Mouse (Mus musculus) hindbrain, embryonic 11.5 days (tissue): Measurements from ENCODE around the gene Sync. TPM values are rescaled to one million over a fixed set of nuclear protein-coding genes. Genes with fewer than 3 reads are reported as not detected.
A peak's percentile ranks its signal among the peaks of the same experiment; 100 is the strongest.

Experiments used
- ATAC-seq: fragments of 200-750 bp; cut with Nextera tagmentation; 2 replicates; pipeline ENCODE4 v1.8.0; 2017; ENCODE audit warnings: mild to moderate bottlenecking, moderate TSS enrichment, moderate library complexity; ENCODE audit not compliant: low FRiP score
- DNase-seq: peaks from one replicate; pipeline ENCODE4 v3.0.0-alpha.2; 2015; ENCODE audit warnings: low spot score
- H3K27ac ChIP-seq: fragments of 300-500 bp; sonication (generic); 2 replicates; pipeline ENCODE4 v1.5.1; 2014; ENCODE audit warnings: mild to moderate bottlenecking, low read depth, low read length
- H3K27me3 ChIP-seq: fragments of 300-500 bp; sonication (generic); 2 replicates; pipeline ENCODE4 v1.6.1; 2014; ENCODE audit warnings: mild to moderate bottlenecking, low read length, moderate library complexity, mixed read lengths; ENCODE audit not compliant: control insufficient read depth, insufficient read depth
- H3K36me3 ChIP-seq: fragments of 300-500 bp; sonication (generic); 2 replicates; pipeline ENCODE4 v1.6.1; 2014; ENCODE audit warnings: mild to moderate bottlenecking, low read length, moderate library complexity, mixed read lengths; ENCODE audit not compliant: control insufficient read depth, insufficient read depth
- H3K4me1 ChIP-seq: fragments of 300-500 bp; sonication (generic); replicated peaks from 2 replicates; pipeline ENCODE4 v1.6.1; 2014; ENCODE audit warnings: low read length, mixed read lengths; ENCODE audit not compliant: control insufficient read depth, insufficient read depth
- H3K4me2 ChIP-seq: fragments of 300-500 bp; sonication (generic); replicated peaks from 2 replicates; pipeline ENCODE4 v1.6.1; 2014; ENCODE audit warnings: mild to moderate bottlenecking, low read depth, low read length
- H3K4me3 ChIP-seq: fragments of 300-500 bp; sonication (generic); 2 replicates; pipeline ENCODE4 v1.5.1; 2014; ENCODE audit warnings: low read depth, low read length
- H3K9ac ChIP-seq: fragments of 300-500 bp; sonication (generic); 2 replicates; pipeline ENCODE4 v1.6.1; 2014; ENCODE audit warnings: low read depth, low read length
- H3K9me3 ChIP-seq: fragments of 300-500 bp; sonication (generic); 2 replicates; pipeline ENCODE4 v1.6.1; 2016; ENCODE audit warnings: low read length; ENCODE audit not compliant: control insufficient read depth
- WGBS: fragments of 180-500 bp; shearing (Covaris S2); extraction: QIAGEN DNeasy Blood & Tissue Kit; methylation state at CpG from one replicate; pipeline ENCODE4 v1.1.7; 2014; 5-methylcytosine and 5-hydroxymethylcytosine counted together
- polyA plus RNA-seq: library from polyadenylated mRNA; unstranded; fragments of >200 nt; fragmentation: Nextera tagmentation; extraction: Ambion mirVana; gene quantifications from 2 replicates; pipeline ENCODE4 v1.2.1, GENCODE M21; 2014

Sync gene
- polyA plus RNA-seq, 1 experiment from 2014 or later = 0.99 TPM

DNA sequence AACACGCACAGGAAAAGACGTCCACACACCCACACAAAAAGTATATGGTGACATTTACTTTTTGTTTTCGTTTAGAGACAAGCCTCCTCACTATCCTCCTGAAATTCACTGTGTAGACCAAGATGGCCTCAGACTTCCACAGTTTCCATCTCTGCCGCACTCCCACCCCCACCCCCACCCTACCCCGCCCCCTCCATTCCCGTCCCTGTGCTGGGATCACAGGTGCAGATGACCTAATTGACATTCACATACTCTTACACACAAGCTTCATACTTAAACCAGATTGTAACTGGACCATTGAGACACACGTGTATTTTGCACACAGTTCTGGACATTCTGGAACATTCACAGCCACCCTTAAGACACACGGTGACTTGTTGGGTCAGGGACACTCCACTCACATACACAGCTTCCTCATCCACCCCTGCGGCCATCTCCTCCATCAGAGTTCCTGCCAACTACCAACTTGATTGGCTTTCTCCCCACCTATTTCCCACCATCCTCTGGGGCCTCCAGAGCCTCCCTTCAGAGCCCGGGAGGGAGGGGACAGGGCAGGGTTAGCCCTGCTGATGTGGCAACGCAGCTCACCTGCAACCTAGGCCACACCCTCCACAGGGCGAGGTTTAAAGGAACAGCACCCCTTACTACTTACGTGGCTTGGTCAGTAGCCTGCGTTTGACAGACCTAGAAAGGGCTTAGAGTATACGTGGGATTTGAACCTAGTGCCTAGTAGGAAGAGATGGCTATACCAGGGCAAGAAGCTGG lies 15.2 kb upstream of the Sync start:
- Histone ChIP-seq H3K4me2 (no peak overlapping the region), H3K4me1 (no peaks in the 10 kb centered on the region), H3K9me3 (no peaks in the 10 kb centered on the region), H3K4me3 (no peak overlapping the region), H3K9ac (no peak overlapping the region), H3K27me3 (no peaks in the 10 kb centered on the region), H3K36me3 (no peaks in the 10 kb centered on the region), H3K27ac (no peak overlapping the region)
- ATAC-seq = no peak
- 20% methylated on average over 15 of the region's 15 CpGs for WGBS
- DNase-seq = no peak

- no peak overlapping the region for H3K4me2 ChIP-seq
- H3K4me3 ChIP-seq = no peak overlapping the region
- H3K9me3 ChIP-seq = no peaks in the 10 kb centered on the region
- no peaks in the 10 kb centered on the region for H3K27me3 ChIP-seq
- DNase-seq = no peak
- 47% methylated on average over 5 of the region's 5 CpGs for WGBS
- no peaks in the 10 kb centered on the region for H3K4me1 ChIP-seq
- H3K27ac ChIP-seq = no peak overlapping the region
- no peaks in the 10 kb centered on the region for H3K36me3 ChIP-seq
- no peak for ATAC-seq
- H3K9ac ChIP-seq = no peak overlapping the region
These were observed 14.7 kb upstream of the Sync start for GRCm38 (mm10) chr4:129272756-129273046.

- DNase-seq = peak; percentile 96
- Histone ChIP-seq H3K4me2 (no peak overlapping the region), H3K36me3 (no peaks in the 10 kb centered on the region)
These were observed 11.0 kb upstream of the Sync start for GRCm38 (mm10) chr4:129276453-129276865.

GRCm38 (mm10) chr4:129282786-129283185 lies 4.6 kb upstream of the Sync start:
- no peak overlapping the region for H3K4me3 ChIP-seq
- peaks cover 7% of the 10 kb centered on the region for H3K4me1 ChIP-seq
- H3K27ac ChIP-seq = no peak overlapping the region
- H3K9ac ChIP-seq = no peak overlapping the region
- peaks cover 11% of the 10 kb centered on the region; the same call in 1 of the 2 replicates for H3K27me3 ChIP-seq
- ATAC-seq (no peak), DNase-seq (no peak)
- WGBS = 85% methylated on average over 5 of the region's 5 CpGs
- no peaks in the 10 kb centered on the region for H3K36me3 ChIP-seq
- no peaks in the 10 kb centered on the region for H3K9me3 ChIP-seq
- H3K4me2 ChIP-seq = no peak overlapping the region

More at GRCm38 (mm10) chr4:129276453-129276865, 11.0 kb upstream of the Sync start:
- no peaks in the 10 kb centered on the region for H3K9me3 ChIP-seq
- no peak overlapping the region for H3K9ac ChIP-seq
- no peaks in the 10 kb centered on the region for H3K4me1 ChIP-seq
- H3K27ac ChIP-seq = no peak overlapping the region
- no peak; the same call in 1 of the 2 replicates for ATAC-seq
- WGBS = 1% methylated on average over 18 of the region's 18 CpGs
- no peak overlapping the region for H3K4me3 ChIP-seq
- H3K27me3 ChIP-seq = no peaks in the 10 kb centered on the region

DNA sequence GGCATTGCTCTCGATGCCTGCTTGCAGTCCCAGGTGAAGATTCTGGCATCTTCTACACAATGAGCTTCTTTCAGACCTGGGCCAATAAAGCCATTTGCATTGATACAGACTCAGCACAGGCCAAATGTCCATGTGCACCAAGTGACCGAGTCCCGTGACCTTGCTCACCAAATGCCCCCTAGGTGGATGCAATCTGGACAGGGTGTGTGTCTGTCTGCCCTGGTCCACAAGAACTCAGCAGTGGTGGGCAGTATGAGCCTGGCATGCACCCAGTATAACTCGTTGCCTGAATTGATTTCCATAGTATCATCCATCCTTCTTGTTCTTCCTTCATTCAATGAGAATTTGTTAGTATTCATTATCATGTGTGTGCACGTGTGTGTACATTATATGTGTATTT lies 4.2 kb upstream of the Sync start:
- 85% methylated on average over 5 of the region's 5 CpGs for WGBS

GRCm38 (mm10) chr4:129284685-129285084 lies 2.7 kb upstream of the Sync start:
- H3K4me3 ChIP-seq = no peak overlapping the region
- peaks cover 11% of the 10 kb centered on the region; the same call in 1 of the 2 replicates for H3K27me3 ChIP-seq
- no peak overlapping the region for H3K27ac ChIP-seq
- H3K4me2 ChIP-seq = no peak overlapping the region
- H3K9me3 ChIP-seq = no peaks in the 10 kb centered on the region
- peaks cover 7% of the 10 kb centered on the region for H3K4me1 ChIP-seq
- no peak for DNase-seq
- H3K9ac ChIP-seq = no peak overlapping the region
- WGBS = 88% methylated on average over 2 of the region's 2 CpGs
- H3K36me3 ChIP-seq = no peaks in the 10 kb centered on the region
- ATAC-seq = no peak

More for the DNA sequence above, 4.2 kb upstream of the Sync start:
- Histone ChIP-seq H3K4me3 (no peak overlapping the region), H3K27ac (no peak overlapping the region), H3K27me3 (peaks cover 11% of the 10 kb centered on the region; the same call in 1 of the 2 replicates), H3K9ac (no peak overlapping the region), H3K4me2 (no peak overlapping the region), H3K4me1 (peaks cover 7% of the 10 kb centered on the region), H3K36me3 (no peaks in the 10 kb centered on the region), H3K9me3 (no peaks in the 10 kb centered on the region)
- ATAC-seq (no peak), DNase-seq (no peak)

- 64% methylated on average over 5 of the region's 5 CpGs for whole genome bisulfite sequencing
- peaks cover 7% of the 10 kb centered on the region for H3K4me1 ChIP-seq
- H3K36me3 ChIP-seq = no peaks in the 10 kb centered on the region
- peaks cover 11% of the 10 kb centered on the region; the same call in 1 of the 2 replicates for H3K27me3 ChIP-seq
- H3K4me3 ChIP-seq = peak overlapping the region; percentile 47; the same call in 1 of the 2 replicates
- no peak overlapping the region for H3K9ac ChIP-seq
- no peak for DNase-seq
- H3K9me3 ChIP-seq = no peaks in the 10 kb centered on the region
- no peak for ATAC-seq
- no peak overlapping the region for H3K27ac ChIP-seq
- 0 out of 2 replicates have a peak overlapping the region, but pooled peaks have one; percentile 93 for H3K4me2 ChIP-seq
These were observed 1.3 kb upstream of the Sync start for GRCm38 (mm10) chr4:129286001-129286682.

DNA sequence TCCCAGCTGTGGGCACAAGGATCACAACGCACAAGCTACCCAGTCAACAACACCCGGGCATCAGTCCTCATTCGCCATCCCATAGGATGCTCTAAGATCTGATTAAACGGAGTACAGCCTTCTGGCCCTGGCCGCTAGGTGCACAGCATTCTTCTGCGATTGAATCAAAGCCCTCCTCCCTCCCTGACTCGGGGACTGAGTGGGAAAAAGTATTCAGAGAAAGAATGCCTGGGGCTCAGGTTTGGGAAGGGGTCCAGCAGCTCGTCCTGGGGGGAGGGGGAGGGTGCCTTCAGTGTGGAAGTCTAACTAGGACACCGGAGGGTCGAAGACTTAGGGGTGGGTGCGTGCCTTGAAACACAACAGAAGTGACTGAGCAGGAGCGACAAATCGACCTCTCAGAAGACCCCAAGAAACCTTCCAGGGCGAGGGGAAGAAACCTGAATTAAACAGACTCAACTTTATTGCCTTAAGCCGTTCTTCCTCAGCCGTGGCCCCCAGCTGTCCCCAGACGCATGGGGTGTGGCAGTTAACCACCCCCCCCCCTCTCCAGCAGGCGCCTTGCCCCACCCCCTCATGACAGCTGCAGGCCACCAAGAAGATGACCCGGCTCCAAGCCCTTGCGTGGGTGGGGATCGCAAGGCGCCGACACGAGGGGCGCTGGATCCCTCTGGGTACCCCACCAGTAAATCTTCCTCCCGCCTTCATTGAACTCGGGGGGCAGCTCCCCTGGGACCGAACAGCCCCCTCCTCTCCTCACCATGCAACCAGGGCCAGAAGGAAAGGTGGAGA lies 540 bp upstream of the Sync start:
- DNase-seq (peak; percentile 51), ATAC-seq (peak; percentile 30; the same call in 1 of the 2 replicates)
- Histone ChIP-seq H3K9ac (peak overlapping the region; percentile 65), H3K9me3 (no peaks in the 10 kb centered on the region), H3K4me3 (peak overlapping the region; percentile 47), H3K4me2 (peak overlapping the region; percentile 93), H3K27me3 (peaks cover 11% of the 10 kb centered on the region; the same call in 1 of the 2 replicates), H3K36me3 (no peaks in the 10 kb centered on the region), H3K27ac (no peak overlapping the region), H3K4me1 (peaks cover 7% of the 10 kb centered on the region)
- WGBS = 7% methylated on average over 28 of the region's 28 CpGs
